Mouse (Mus musculus): ENCODE data around the gene Tjp1. TPM values are rescaled to one million over a fixed set of nuclear protein-coding genes. Genes with fewer than 3 reads are reported as not detected.

The Tjp1 gene
- polyA plus RNA-seq, 1 experiment from 2014 or later, result 9.7 TPM

DNA sequence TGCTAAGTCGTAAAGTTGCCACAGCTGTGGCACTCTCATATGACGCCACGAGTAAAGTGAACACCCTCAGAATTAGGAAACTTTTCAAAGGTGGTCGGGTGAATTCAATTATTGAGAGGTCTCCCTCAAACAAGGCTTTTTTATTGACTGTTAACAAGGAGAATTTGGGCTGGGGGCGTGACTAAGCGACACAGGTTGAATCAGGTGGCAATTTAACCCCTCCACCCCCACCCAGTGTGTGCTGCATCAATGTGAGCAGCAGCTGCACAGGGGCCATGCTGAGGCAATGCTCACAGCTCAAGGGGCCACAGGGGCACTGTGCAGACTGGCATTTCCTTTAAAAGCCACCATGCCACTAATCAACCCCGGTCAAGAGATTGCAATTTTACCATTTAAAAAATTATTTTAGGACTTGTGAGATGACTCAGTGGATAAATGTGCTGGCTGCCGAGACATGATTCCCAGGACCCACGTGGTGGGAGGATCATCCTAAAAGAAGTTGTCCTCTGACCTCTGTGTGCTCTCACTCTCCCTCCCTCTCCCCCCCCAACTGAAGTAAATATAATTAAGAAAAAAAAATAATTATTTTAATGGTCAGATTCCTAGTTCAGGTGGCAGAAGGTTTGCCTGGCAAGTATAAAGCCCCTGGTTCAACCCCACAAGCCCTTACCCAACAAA, 96.4 kb downstream of the Tjp1 start:
- Histone ChIP-seq H3K4me1 (replicated peaks; ENCODE audit: control insufficient read depth, insufficient read depth, low read length) (no peaks in the 10 kb centered on the region), H3K36me3 (ENCODE audit: control insufficient read depth, insufficient read depth) (no peaks in the 10 kb centered on the region), H3K4me3 (ENCODE audit: low read depth, low read length) (no peak overlapping the region), H3K27ac (ENCODE audit: low read depth, low read length) (no peak overlapping the region), H3K27me3 (replicated peaks; ENCODE audit: control insufficient read depth, insufficient read depth, low read length) (no peaks in the 10 kb centered on the region), H3K9me3 (ENCODE audit: control insufficient read depth) (no peaks in the 10 kb centered on the region), H3K4me2 (replicated peaks; ENCODE audit: low read depth) (no peak overlapping the region), H3K9ac (ENCODE audit: low read depth, low read length) (no peak overlapping the region)
- no peak for ATAC-seq
- WGBS, result 48% methylated on average over 9 of the region's 9 CpGs
- no peak for TF ChIP-seq CTCF (IDR thresholded peaks at IDR 0.05; ENCODE audit: low read depth)

DNA sequence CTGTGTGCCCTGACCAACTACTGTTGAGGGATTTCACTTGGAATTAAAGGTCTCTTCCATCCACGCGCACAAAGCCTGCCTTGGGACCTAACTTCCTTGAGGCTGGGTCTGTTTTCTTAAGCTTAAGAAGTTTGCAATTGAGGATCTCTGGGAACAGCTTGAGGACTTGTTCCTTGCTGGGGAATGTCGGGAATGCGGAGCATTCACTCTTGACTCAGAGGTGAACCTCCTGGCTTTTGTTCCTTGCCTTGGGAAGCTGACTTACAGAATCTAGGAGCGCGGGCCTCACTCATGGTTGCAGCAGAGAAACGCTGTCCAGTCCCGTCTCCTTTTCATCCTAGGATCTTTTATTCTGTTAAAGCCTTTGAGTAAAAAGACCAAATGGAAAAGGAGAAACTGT, 97.2 kb downstream of the Tjp1 start:
- no peak overlapping the region for H3K9ac ChIP-seq (ENCODE audit: low read depth, low read length)
- TF ChIP-seq CTCF (IDR thresholded peaks at IDR 0.05; ENCODE audit: low read depth), result no peak
- no peak overlapping the region for H3K4me2 ChIP-seq (replicated peaks; ENCODE audit: low read depth)
- no peaks in the 10 kb centered on the region for H3K9me3 ChIP-seq (ENCODE audit: control insufficient read depth)
- no peaks in the 10 kb centered on the region for H3K27me3 ChIP-seq (replicated peaks; ENCODE audit: control insufficient read depth, insufficient read depth, low read length)
- 34% methylated on average over 8 of the region's 8 CpGs for WGBS
- H3K4me3 ChIP-seq (ENCODE audit: low read depth, low read length), result no peak overlapping the region
- H3K36me3 ChIP-seq (ENCODE audit: control insufficient read depth, insufficient read depth), result no peaks in the 10 kb centered on the region
- H3K4me1 ChIP-seq (replicated peaks; ENCODE audit: control insufficient read depth, insufficient read depth, low read length), result no peaks in the 10 kb centered on the region
- no peak for ATAC-seq
- H3K27ac ChIP-seq (ENCODE audit: low read depth, low read length), result no peak overlapping the region

DNA sequence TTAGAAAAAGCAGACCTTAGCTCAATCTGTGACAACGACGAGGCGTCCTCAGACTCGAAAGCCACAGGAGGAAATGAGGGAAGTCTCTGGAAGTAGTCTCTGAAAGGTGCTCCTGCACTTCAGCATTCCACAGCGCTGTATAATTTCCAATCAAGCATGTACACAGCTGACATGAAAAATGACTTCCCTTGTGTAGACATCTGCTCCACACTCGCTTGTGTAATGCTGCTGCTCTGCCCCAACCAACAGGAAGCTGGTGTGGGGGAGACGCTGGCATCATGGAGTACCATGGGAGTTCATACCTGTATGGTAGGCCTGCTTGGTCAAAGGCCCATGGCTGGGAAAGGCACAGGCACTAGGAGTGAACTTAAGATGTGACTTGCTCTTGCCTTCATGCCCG, 103.1 kb downstream of the Tjp1 start:
- Histone ChIP-seq H3K36me3 (ENCODE audit: control insufficient read depth, insufficient read depth) (no peaks in the 10 kb centered on the region), H3K9me3 (ENCODE audit: control insufficient read depth) (no peaks in the 10 kb centered on the region), H3K27me3 (replicated peaks; ENCODE audit: control insufficient read depth, insufficient read depth, low read length) (no peaks in the 10 kb centered on the region), H3K4me3 (ENCODE audit: low read depth, low read length) (no peak overlapping the region), H3K4me1 (replicated peaks; ENCODE audit: control insufficient read depth, insufficient read depth, low read length) (no peaks in the 10 kb centered on the region), H3K9ac (ENCODE audit: low read depth, low read length) (no peak overlapping the region), H3K4me2 (replicated peaks; ENCODE audit: low read depth) (no peak overlapping the region), H3K27ac (ENCODE audit: low read depth, low read length) (no peak overlapping the region)
- no peak for ATAC-seq
- TF ChIP-seq CTCF (IDR thresholded peaks at IDR 0.05; ENCODE audit: low read depth), result no peak
- 68% methylated on average over 8 of the region's 8 CpGs for WGBS

DNA sequence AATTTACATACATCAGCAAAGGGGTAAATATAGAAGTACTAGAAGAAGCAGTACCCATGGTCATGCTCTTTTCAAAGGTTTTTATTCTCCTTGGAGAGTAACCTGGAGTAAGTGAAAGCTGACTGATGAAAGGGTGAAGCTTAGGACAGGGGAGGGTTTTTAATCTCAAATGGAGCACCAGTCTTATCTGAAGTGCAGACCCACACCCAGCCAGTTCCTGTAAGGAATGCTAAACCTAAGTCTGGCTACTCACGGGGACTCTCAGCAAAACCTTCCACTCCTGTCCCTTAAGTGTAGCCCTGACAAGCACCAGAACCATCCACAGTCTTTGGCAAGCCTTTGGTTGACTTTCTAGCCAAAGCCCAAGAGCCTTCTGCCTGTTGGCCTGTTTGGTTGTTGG, 105.1 kb downstream of the Tjp1 start:
- ATAC-seq, result no peak
- H3K4me3 ChIP-seq (ENCODE audit: low read depth, low read length), result no peak overlapping the region
- TF ChIP-seq CTCF (IDR thresholded peaks at IDR 0.05; ENCODE audit: low read depth), result no peak
- H3K4me2 ChIP-seq (replicated peaks; ENCODE audit: low read depth), result no peak overlapping the region
- no peaks in the 10 kb centered on the region for H3K9me3 ChIP-seq (ENCODE audit: control insufficient read depth)
- no peaks in the 10 kb centered on the region for H3K36me3 ChIP-seq (ENCODE audit: control insufficient read depth, insufficient read depth)
- H3K27ac ChIP-seq (ENCODE audit: low read depth, low read length), result no peak overlapping the region
- H3K4me1 ChIP-seq (replicated peaks; ENCODE audit: control insufficient read depth, insufficient read depth, low read length), result no peaks in the 10 kb centered on the region
- 70% methylated on average over 1 of the region's 1 CpGs for WGBS
- H3K27me3 ChIP-seq (replicated peaks; ENCODE audit: control insufficient read depth, insufficient read depth, low read length), result no peaks in the 10 kb centered on the region
- H3K9ac ChIP-seq (ENCODE audit: low read depth, low read length), result no peak overlapping the region

DNA sequence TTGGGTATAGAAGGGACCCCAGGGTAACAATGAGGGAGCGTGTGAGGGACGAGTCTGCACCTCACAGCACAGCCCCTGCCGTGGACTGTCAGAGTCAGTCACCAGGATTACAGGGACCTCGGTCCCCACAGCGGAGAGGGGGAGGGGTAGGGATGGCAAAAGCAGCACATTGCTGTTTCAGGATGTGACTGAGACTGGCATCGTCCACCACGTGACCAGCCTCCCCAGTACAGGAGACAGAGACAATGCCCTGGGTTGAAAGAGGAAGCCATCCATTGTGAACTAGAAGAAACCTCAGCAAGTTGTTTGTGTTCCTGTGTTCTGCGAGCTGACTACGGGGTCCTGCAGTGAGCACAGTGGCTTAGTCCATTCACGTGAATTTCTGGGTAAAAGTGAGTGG, 106.1 kb downstream of the Tjp1 start:
- ATAC-seq, result no peak
- Histone ChIP-seq H3K9me3 (ENCODE audit: control insufficient read depth) (no peaks in the 10 kb centered on the region), H3K36me3 (ENCODE audit: control insufficient read depth, insufficient read depth) (no peaks in the 10 kb centered on the region), H3K4me2 (replicated peaks; ENCODE audit: low read depth) (no peak overlapping the region), H3K27me3 (replicated peaks; ENCODE audit: control insufficient read depth, insufficient read depth, low read length) (no peaks in the 10 kb centered on the region), H3K27ac (ENCODE audit: low read depth, low read length) (no peak overlapping the region), H3K9ac (ENCODE audit: low read depth, low read length) (no peak overlapping the region), H3K4me1 (replicated peaks; ENCODE audit: control insufficient read depth, insufficient read depth, low read length) (no peaks in the 10 kb centered on the region), H3K4me3 (ENCODE audit: low read depth, low read length) (no peak overlapping the region)
- WGBS, result 45% methylated on average over 10 of the region's 10 CpGs
- TF ChIP-seq CTCF (IDR thresholded peaks at IDR 0.05; ENCODE audit: low read depth), result no peak

DNA sequence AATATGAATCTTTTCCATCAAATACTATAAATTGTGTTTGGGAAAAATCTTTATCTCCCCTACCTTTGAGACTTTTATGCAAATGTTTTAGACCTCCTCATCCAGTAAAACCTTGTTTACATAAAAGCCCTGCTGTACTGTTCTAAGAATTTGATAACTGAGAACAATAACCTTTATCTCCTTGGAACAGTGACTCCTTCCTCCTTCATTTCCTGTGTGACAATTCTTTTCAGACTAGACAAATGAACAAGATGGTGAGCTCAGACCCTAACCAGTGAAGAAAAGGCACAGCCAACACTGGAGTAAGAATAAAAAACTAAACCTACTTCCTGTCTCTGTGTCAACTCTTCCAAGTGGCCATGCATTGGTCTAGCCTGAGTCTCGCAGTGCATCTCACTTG, 107.7 kb downstream of the Tjp1 start:
- TF ChIP-seq CTCF (IDR thresholded peaks at IDR 0.05; ENCODE audit: low read depth), result no peak
- ATAC-seq, result no peak
- WGBS, result 91% methylated on average over 1 of the region's 1 CpGs

DNA sequence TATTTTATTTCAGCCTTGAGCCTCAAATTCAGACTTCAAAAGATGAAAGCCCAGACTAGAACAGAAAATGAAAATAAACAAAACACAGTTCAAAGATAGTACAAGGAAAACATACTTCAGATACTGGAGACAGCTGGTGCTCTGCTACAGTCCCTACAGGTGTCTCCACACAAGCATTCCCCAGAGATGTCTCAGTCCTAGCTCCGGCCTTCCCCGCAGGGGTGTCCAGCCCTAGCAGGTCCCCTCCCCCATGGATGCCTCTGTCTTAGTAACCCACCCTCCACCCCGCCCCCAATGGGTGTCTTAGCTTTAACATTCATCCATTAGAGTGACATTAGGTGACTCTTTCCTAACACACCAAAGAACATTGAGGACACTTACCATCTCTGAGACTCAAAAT, 108.6 kb downstream of the Tjp1 start:
- 70% methylated on average over 3 of the region's 3 CpGs for WGBS
- Histone ChIP-seq H3K27ac (ENCODE audit: low read depth, low read length) (no peak overlapping the region), H3K27me3 (replicated peaks; ENCODE audit: control insufficient read depth, insufficient read depth, low read length) (no peaks in the 10 kb centered on the region), H3K4me1 (replicated peaks; ENCODE audit: control insufficient read depth, insufficient read depth, low read length) (no peaks in the 10 kb centered on the region), H3K4me3 (ENCODE audit: low read depth, low read length) (no peak overlapping the region), H3K9ac (ENCODE audit: low read depth, low read length) (no peak overlapping the region), H3K36me3 (ENCODE audit: control insufficient read depth, insufficient read depth) (no peaks in the 10 kb centered on the region), H3K9me3 (ENCODE audit: control insufficient read depth) (no peaks in the 10 kb centered on the region), H3K4me2 (replicated peaks; ENCODE audit: low read depth) (no peak overlapping the region)
- TF ChIP-seq CTCF (IDR thresholded peaks at IDR 0.05; ENCODE audit: low read depth), result no peak
- no peak for ATAC-seq

More for the DNA sequence above, 107.7 kb downstream of the Tjp1 start:
- Histone ChIP-seq H3K9me3 (ENCODE audit: control insufficient read depth) (no peaks in the 10 kb centered on the region), H3K9ac (ENCODE audit: low read depth, low read length) (no peak overlapping the region), H3K4me2 (replicated peaks; ENCODE audit: low read depth) (no peak overlapping the region), H3K4me1 (replicated peaks; ENCODE audit: control insufficient read depth, insufficient read depth, low read length) (no peaks in the 10 kb centered on the region), H3K27me3 (replicated peaks; ENCODE audit: control insufficient read depth, insufficient read depth, low read length) (no peaks in the 10 kb centered on the region), H3K36me3 (ENCODE audit: control insufficient read depth, insufficient read depth) (no peaks in the 10 kb centered on the region), H3K4me3 (ENCODE audit: low read depth, low read length) (no peak overlapping the region), H3K27ac (ENCODE audit: low read depth, low read length) (no peak overlapping the region)
